Mouse (Mus musculus): ENCODE measurements at regions not wholly inside any gene's neighbourhood (a gene's known extent, or its start where the extent isn't known, plus 50 kb on each side); places are given as distances from the start of the nearest gene placed in this dataset.

- TF ChIP-seq CTCF (IDR thresholded peaks at IDR 0.05; ENCODE audit: low read depth, low read length) (no peak), POLR2A (IDR thresholded peaks at IDR 0.05; ENCODE audit: borderline replicate concordance, low read depth, low read length) (no peak)
Measured at GRCm38 (mm10) chr6:143336574-143336973, 169.6 kb downstream of the Etnk1 start.
